Mouse (Mus musculus): ENCODE data around the gene Adgrb2. TPM values are rescaled to one million over a fixed set of nuclear protein-coding genes. Genes with fewer than 3 reads are reported as not detected.

Adgrb2 gene
- total RNA-seq, 2 experiments from 2014 or later = 2.3 to 2.6 TPM

DNA sequence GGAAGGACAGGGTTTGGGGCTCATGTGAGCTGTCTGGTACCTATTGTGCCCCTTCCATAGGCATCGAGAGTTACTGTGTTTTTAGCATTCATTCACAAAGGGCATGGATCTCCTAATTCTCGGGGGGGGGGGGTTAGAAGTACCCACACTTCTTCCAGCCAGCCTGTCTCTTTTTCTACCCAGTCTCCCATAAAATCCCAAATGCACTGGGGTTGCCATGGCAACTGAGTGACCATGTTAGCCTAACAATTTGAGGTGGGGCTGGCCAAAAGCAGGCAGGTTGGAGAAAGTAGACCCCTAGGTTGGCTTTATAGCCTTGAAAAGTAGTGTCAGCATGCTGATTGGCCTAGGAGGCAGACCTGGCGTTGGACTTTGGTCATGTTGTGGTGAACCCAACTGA lies 71.8 kb downstream of the Adgrb2 start:
- no peak for DNase-seq (ENCODE audit: low spot score)
- intact Hi-C loops (cut with DNase I) = no loop called here

- intact Hi-C loops (cut with DNase I) = no loop called here
- DNase-seq (ENCODE audit: low spot score) = no peak
Measured at GRCm38 (mm10) chr4:130060937-130061336, 76.3 kb downstream of the Adgrb2 start.

DNA sequence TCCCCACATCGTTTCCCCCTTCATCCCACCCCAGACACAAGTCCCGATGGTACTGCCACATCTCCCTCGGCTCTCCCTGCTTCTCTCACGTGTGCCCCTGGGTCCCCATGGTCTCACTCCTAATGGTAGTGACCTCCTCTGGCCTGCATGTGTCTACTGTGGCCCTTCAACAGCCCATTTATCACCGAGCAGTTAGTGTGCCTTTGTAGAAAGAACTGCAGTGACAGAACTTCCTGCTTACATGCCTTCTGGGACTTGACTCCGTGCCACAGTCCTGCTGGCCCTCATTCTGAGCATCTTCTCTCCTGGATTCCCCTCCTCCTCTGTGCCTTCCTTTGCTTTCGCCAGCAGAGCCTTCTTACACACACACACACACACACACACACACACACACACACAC lies 78.5 kb downstream of the Adgrb2 start:
- no peak for DNase-seq (ENCODE audit: low spot score)
- intact Hi-C loops (cut with DNase I) = no loop called here

GRCm38 (mm10) chr4:130066816-130067215 lies 82.1 kb downstream of the Adgrb2 start:
- intact Hi-C loops (cut with DNase I) = no loop called here
- DNase-seq (ENCODE audit: low spot score) = no peak

DNA sequence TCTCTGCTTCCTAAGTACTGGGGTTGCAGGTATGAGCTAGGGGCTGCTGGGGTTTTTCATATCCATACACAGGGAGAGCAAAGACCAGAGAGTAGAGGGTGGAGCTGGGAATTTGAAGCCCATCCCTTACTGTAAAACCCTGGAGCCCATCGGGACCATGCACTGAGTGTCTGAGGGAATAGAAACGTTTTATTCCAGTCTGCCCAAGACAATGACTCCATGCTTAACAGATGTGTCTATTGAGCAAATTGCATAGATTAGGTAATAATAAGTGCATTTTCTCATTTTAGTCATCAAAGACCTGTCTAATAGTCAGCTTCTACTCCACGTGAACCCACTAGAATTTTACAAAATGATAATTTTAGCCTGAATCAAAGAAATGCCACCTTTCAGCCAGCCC lies 85.9 kb downstream of the Adgrb2 start:
- no peak for DNase-seq (ENCODE audit: low spot score)
- intact Hi-C loops (cut with DNase I) = no loop called here

- intact Hi-C loops (cut with DNase I) = no loop called here
- no peak for DNase-seq (ENCODE audit: low spot score)
Measured at GRCm38 (mm10) chr4:130071758-130072157, 87.1 kb downstream of the Adgrb2 start.

Other genes starting within 250 kb of the Adgrb2 start
- gene Khdrbs1, start 242.6 kb upstream of the Adgrb2 start, total RNA-seq (2021) = 10 to 100 TPM; 38.0 to 46.9 TPM
- 100 to 1,000 TPM; 192 to 205 TPM for gene Ptp4a2, start 173.7 kb upstream of the Adgrb2 start, total RNA-seq (2021)
- gene Spocd1, start 55.6 kb upstream of the Adgrb2 start, total RNA-seq (2021) = under 1 TPM in 1 of 2 experiments, not detected in 1; 0.08 TPM
- 1 to 10 TPM; 9.1 to 9.3 TPM for gene Col16a1, start 63.0 kb downstream of the Adgrb2 start, total RNA-seq (2021)
- gene Pef1, start 117.7 kb downstream of the Adgrb2 start, total RNA-seq (2021) = 10 to 100 TPM; 34.7 to 36.6 TPM
- not detected for gene Hcrtr1, start 154.5 kb downstream of the Adgrb2 start, total RNA-seq (2021)
- 10 to 100 TPM; 56.0 to 69.2 TPM for gene Tinagl1, start 190.3 kb downstream of the Adgrb2 start, total RNA-seq (2021)
- gene Gm853, start 237.5 kb downstream of the Adgrb2 start, total RNA-seq (2021) = not detected